Mouse (Mus musculus) adrenal gland, postnatal 36 days (tissue): ENCODE results near the gene Rasd1. TPM values are rescaled to one million over a fixed set of nuclear protein-coding genes. Genes with fewer than 3 reads are reported as not detected.
"Not testable (repeated sequence)": the region's sequence is repeated elsewhere in the genome, so short reads cannot be mapped to it uniquely, and the experiment has no call there.

Source experiments
- DNase-seq, 2 experiments: peaks; one replicate each; pipeline ENCODE4 v3.0.0; 2021; ENCODE audit warnings: mixed read lengths in 1 of 2
- total RNA-seq, 2 experiments: library from RNA; stranded (reverse); gene quantifications; 2 replicates each; pipeline ENCODE4 v1.2.3; 2021

Rasd1 gene
- total RNA-seq, 2 experiments from 2014 or later: 29.1 to 43.5 TPM

- no peak for DNase-seq
Observed at GRCm38 (mm10) chr11:59961338-59961875, 3.3 kb downstream of the Rasd1 start.

GRCm38 (mm10) chr11:59960476-59961337, 4.0 kb downstream of the Rasd1 start:
- no peak for DNase-seq

DNA sequence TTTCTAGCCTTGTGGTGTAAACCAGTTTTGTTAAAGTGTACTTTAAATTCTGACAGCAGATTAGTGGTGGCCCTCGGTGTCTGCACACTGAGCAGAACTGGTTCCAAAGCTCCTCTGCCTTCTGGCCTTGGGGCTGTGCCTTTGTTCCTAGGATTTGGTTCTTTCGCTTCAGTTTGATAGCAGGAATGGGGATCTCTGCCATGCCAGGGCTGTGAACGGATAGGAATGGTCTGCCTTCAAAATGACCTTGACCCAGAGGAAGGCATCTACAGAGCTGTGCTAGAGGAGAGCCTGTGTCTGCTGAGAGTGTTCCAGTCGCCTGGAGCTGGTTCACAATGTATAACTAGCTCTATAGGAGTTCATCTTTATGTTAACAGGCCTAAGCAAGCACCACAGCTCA, 5.3 kb downstream of the Rasd1 start:
- DNase-seq: peak; percentile 36 to 56

DNA sequence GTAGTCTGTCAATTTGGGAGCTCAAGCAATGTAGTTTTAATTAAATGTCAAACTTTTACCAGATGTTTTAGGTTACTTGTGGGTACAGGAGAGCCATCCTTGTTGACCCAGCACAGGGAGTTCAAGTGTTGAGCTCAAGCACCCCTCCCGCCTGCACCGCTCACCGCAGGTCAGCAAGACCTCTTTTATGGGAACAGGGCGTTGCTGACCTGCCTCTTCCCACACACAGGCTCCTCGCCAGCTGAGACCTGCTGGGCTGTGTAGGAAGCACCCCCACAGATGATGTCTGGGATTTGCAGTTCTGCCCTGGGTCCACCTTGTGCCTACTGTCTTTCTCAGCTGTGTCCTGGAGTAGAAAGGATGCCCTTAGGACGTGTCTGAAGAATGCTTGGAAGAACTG, 8.0 kb downstream of the Rasd1 start:
- no peak for DNase-seq

DNA sequence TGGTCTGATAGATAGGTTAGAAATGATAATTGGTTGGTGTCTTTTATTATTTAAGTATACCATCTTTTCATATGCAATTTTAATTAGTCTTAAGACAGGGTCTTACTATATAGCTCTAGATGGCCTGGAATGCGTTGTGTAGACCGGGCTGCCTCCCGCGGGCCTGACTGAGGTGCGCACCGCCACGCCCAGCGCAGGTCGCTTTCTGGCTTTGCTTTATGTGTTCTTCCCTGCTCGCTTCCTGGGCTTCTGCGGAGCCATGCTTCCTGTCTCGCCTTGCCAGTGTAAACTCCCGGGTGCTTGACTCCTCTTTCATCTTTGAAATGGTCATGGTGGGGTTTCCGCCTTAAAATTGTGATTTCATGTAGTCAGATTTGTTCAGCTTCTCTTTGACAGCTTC, 11.9 kb downstream of the Rasd1 start:
- DNase-seq: no peak

GRCm38 (mm10) chr11:59948401-59948767, 16.4 kb downstream of the Rasd1 start:
- DNase-seq: no peak

DNA sequence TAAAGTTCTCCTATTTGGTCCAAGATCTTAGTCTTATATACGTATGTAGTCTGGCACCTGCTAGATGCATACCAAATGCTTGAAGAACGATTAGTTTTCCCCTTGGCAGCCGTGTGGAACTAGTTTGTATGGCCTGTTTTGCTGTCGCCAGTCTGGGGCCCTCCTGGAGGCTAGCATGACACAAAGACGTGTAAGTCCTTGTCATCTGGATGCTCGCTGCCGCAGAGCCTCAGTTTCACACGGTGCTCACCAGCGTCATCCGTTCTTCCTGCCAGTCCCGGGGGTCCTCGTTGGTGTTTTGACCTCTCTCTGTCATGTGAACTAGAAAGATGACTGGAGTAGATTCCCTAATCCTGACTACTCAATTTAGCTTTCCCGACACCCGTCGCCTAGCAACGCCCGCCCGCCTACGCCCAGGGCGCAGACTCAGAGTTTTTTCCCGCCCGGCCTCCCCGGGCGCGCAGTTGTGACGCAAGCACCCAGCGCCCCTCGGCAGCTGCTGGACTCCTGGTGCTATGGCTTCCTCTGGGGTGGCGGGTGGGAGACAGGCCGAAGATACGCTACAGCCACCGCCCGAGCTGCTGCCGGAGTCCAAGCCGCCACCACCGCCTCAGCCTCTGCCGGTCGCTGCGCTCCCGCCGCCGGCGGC, 16.9 kb downstream of the Rasd1 start, which contains the start of gene Med9:
Gene Med9 (plus strand): TSS at position 455 of the 649 bp plus-strand sequence.
- DNase-seq: peak; percentile 97

- not testable (repeated sequence) for DNase-seq
Observed at GRCm38 (mm10) chr11:59944855-59945254, 19.9 kb downstream of the Rasd1 start.

DNA sequence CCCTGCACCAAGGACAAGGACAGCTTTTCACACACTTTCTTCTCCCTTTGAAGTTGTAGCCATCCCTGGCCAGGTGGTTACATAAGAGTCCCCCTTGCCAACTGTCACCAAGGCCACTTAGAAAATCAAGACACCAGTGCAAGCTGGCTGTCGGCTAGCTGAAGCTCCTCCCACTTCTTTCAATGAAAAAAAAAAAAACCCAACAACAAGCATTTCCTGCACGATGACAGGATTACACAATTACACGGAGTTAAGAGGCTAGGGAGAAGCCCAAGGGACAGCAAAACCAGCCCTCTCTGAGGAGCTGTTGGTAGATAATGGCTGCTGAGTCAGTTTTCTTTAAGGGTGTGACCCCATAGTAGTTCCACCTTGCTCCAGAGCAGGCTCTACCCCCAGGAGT, 23.4 kb downstream of the Rasd1 start:
- DNase-seq: peak; percentile 71 to 72

- DNase-seq: no peak
Observed at GRCm38 (mm10) chr11:59940645-59941044, 24.1 kb downstream of the Rasd1 start.

- no peak for DNase-seq
Observed at GRCm38 (mm10) chr11:59939821-59940220, 24.9 kb downstream of the Rasd1 start.

DNA sequence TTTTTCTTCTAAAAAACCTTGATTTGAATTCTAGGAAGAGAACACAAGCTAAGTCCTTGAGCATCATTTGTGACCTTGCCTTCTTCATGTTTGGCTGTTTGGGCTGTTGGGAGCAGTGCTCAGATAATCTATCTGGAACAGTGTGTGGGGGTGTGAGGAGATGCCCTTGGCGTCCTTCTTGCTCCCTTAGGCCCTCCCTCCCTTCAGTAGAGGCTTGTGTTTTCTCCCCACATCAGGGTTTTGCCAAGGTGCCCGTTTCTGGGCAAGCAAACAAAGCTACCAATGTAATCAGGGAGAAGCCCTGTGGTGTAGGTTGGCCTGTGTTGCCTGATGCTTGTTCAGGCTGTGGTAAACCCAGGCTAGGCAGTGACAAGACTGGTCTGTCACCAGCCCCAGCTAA, 27.1 kb downstream of the Rasd1 start:
- peak; percentile 52 to 62 for DNase-seq

GRCm38 (mm10) chr11:59937023-59937422, 27.7 kb downstream of the Rasd1 start:
- DNase-seq: peak in 1 of 2 experiments; percentile 31

GRCm38 (mm10) chr11:59933943-59934342, 30.8 kb downstream of the Rasd1 start:
- DNase-seq: peak in 1 of 2 experiments; percentile 34

DNA sequence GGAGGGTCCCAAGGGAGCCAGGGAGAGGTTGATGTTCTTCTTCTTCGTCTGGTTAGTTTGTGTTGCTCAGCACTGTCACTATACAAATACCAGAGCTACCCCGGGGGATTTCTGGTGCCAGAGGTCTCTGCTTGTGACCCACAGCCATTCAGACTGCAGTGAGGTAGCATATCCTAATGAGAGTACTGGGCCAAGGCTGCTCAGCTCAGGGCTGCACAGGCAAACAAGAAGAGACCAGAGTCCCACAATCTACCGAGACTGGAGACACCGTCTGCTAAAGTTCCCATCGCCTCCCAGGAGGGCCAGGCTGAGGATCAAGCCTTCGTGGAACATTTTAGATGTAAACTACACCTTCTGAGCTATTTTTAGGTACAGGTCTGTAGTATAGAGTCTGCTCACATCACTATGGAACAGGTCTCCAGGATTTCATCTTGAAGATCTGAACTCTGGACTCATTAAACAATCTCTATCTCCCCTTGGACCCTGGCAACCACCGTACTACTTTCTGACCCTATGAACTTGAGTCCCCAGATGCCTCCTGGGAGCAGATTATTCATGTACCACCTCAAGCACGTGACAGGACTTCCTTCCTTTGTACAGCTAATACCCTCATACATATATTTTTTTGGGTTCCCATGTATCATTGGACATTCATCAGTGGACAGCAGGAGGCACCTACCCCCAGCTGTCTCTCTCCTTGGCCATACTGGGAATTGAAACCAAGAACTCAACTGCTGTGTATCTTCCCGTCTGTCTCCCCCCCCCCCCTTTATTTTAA, 32.0 kb downstream of the Rasd1 start:
- DNase-seq: no peak

- no peak for DNase-seq
Observed at GRCm38 (mm10) chr11:59930031-59930430, 34.7 kb downstream of the Rasd1 start.

GRCm38 (mm10) chr11:59921265-59921664, 43.5 kb downstream of the Rasd1 start:
- DNase-seq: no peak

GRCm38 (mm10) chr11:59920331-59920730, 44.4 kb downstream of the Rasd1 start:
- DNase-seq: no peak

GRCm38 (mm10) chr11:59919401-59919800, 45.3 kb downstream of the Rasd1 start:
- DNase-seq: no peak

- peak; percentile 32 to 50 for DNase-seq
Observed at GRCm38 (mm10) chr11:59918014-59918413, 46.7 kb downstream of the Rasd1 start.

- no peak for DNase-seq
Observed at GRCm38 (mm10) chr11:59913702-59914101, 51.0 kb downstream of the Rasd1 start.
